In genomic region chr8:124294425-124294824, GRCm38 (mm10) we compare ENCODE assay signal across 10 mouse cellular contexts.
DNase-seq lines count a peak whose midpoint lies in the region; ATAC-seq and TF ChIP-seq lines count a peak whose summit lies in the region.
"Had no signal": no experiment of that assay in that cellular context is flagged by ENCODE, and none has a peak within 500 bp of the region (broad histone marks: within the 10 kb centered on the region; RNA-seq: fewer than 3 reads in every experiment).

No protein-coding gene starts in this region.

- peak overlapping the region; percentile 7; the same call in 1 of the 2 replicates for H3K27ac ChIP-seq in heart, adult 2 months
- H3K27ac ChIP-seq in midbrain, embryonic 12.5 days (replicated peaks), result peak overlapping the region; percentile 40
- no peak overlapping the region for H3K27ac ChIP-seq in midbrain, embryonic 13.5 days
- peak overlapping the region; percentile 64 for H3K27ac ChIP-seq in liver, embryonic 11.5 days (ENCODE audit: low read depth, low read length)
- peak overlapping the region; percentile 64 for H3K27ac ChIP-seq in stomach, embryonic 16.5 days (ENCODE audit: low read length)

- H3K4me2 ChIP-seq in midbrain, embryonic 12.5 days (replicated peaks), result no peak overlapping the region
- H3K4me2 ChIP-seq in midbrain, embryonic 13.5 days (replicated peaks), result no peak overlapping the region
- peak overlapping the region; percentile 44 for H3K4me2 ChIP-seq in liver, embryonic 11.5 days
- 0 out of 2 replicates have a peak overlapping the region, but pooled peaks have one; percentile 8 for H3K4me2 ChIP-seq in stomach, embryonic 16.5 days (ENCODE audit: low read depth, low read length)

- no peak for TF ChIP-seq EP300 in heart, adult 2 months (IDR thresholded peaks at IDR 0.05; ENCODE audit: insufficient read depth, low read depth, low read length)

- no peaks in the 10 kb centered on the region for H3K36me3 ChIP-seq in heart, adult 2 months (ENCODE audit: control insufficient read depth, insufficient read depth, low read length)
- peaks cover 8% of the 10 kb centered on the region; the same call in 1 of the 2 replicates for H3K36me3 ChIP-seq in midbrain, embryonic 12.5 days
- peaks cover 18% of the 10 kb centered on the region; the same call in 1 of the 2 replicates for H3K36me3 ChIP-seq in midbrain, embryonic 13.5 days
- no peaks in the 10 kb centered on the region for H3K36me3 ChIP-seq in liver, embryonic 11.5 days (ENCODE audit: control insufficient read depth, insufficient read depth, low read length)
- H3K36me3 ChIP-seq in stomach, embryonic 16.5 days (ENCODE audit: control insufficient read depth, insufficient read depth, low read length), result no peaks in the 10 kb centered on the region

- H3K79me2 ChIP-seq in heart, adult 2 months (replicated peaks; ENCODE audit: control insufficient read depth, insufficient read depth, low read length), result peaks cover 5% of the 10 kb centered on the region

- no peaks in the 10 kb centered on the region for H3K9me3 ChIP-seq in midbrain, embryonic 12.5 days
- H3K9me3 ChIP-seq in midbrain, embryonic 13.5 days, result no peaks in the 10 kb centered on the region
- no peaks in the 10 kb centered on the region for H3K9me3 ChIP-seq in liver, embryonic 11.5 days (ENCODE audit: control insufficient read depth, low read length)
- H3K9me3 ChIP-seq in stomach, embryonic 16.5 days (replicated peaks; ENCODE audit: control insufficient read depth, low read length), result no peaks in the 10 kb centered on the region

- no peak for TF ChIP-seq POLR2A in heart, adult 2 months (IDR thresholded peaks at IDR 0.05; ENCODE audit: insufficient read depth, low read depth, low read length)

- 28% methylated on average over 6 of the region's 6 CpGs for WGBS in heart, adult 2 months
- WGBS in midbrain, embryonic 12.5 days, result 83% methylated on average over 6 of the region's 6 CpGs
- WGBS in midbrain, embryonic 13.5 days, result 81% methylated on average over 6 of the region's 6 CpGs
- 27% methylated on average over 6 of the region's 6 CpGs for WGBS in liver, embryonic 11.5 days
- WGBS in stomach, embryonic 16.5 days, result 39% methylated on average over 6 of the region's 6 CpGs

- H3K4me1 ChIP-seq in heart, adult 2 months (ENCODE audit: control insufficient read depth, insufficient read depth, low read length), result peaks cover 7% of the 10 kb centered on the region
- H3K4me1 ChIP-seq in midbrain, embryonic 12.5 days, result peaks cover 16% of the 10 kb centered on the region
- peaks cover 39% of the 10 kb centered on the region for H3K4me1 ChIP-seq in midbrain, embryonic 13.5 days (replicated peaks)
- H3K4me1 ChIP-seq in liver, embryonic 11.5 days (replicated peaks; ENCODE audit: control insufficient read depth, insufficient read depth, low read length), result peaks cover 27% of the 10 kb centered on the region
- peaks cover 31% of the 10 kb centered on the region for H3K4me1 ChIP-seq in stomach, embryonic 16.5 days (ENCODE audit: control insufficient read depth, insufficient read depth, low read length)

- no peak for DNase-seq in heart, adult 2 months
- DNase-seq in heart, postnatal 36 days, result no peak
- no peak for DNase-seq in liver, embryonic 11.5 days (ENCODE audit: low spot score)
- DNase-seq in layer of hippocampus, adult 8-10 months (ENCODE audit: low spot score in 2 of 2), result no peak
- no peak for DNase-seq in frontal cortex, postnatal 10 days (ENCODE audit: low spot score in 2 of 2)
- DNase-seq: right cerebral cortex, postnatal 14 days had no signal

- intact Hi-C loops in heart, adult 2 months (cut with DNase I), result no loop called here
- intact Hi-C loops in heart, postnatal 36 days (cut with DNase I), result loop anchor here (5.0 kb wide), 1 partner anchor 53 kb away; no protein-coding TSS in a partner anchor

- no peak for ATAC-seq in midbrain, embryonic 12.5 days (ENCODE audit: low FRiP score, low read depth)
- ATAC-seq in midbrain, embryonic 13.5 days, result no peak
- peak; percentile 60 for ATAC-seq in liver, embryonic 11.5 days (replicated peaks; ENCODE audit: low FRiP score)
- ATAC-seq in stomach, embryonic 16.5 days (ENCODE audit: insufficient read depth, low FRiP score), result no peak
- ATAC-seq: midbrain, embryonic 16.5 days had no signal

- H3K27me3 ChIP-seq in heart, adult 2 months (ENCODE audit: control insufficient read depth, insufficient read depth, low read length), result no peaks in the 10 kb centered on the region
- no peaks in the 10 kb centered on the region for H3K27me3 ChIP-seq in midbrain, embryonic 12.5 days
- no peaks in the 10 kb centered on the region for H3K27me3 ChIP-seq in midbrain, embryonic 13.5 days
- H3K27me3 ChIP-seq in liver, embryonic 11.5 days (replicated peaks; ENCODE audit: control insufficient read depth, insufficient read depth, low read length), result no peaks in the 10 kb centered on the region
- H3K27me3 ChIP-seq in stomach, embryonic 16.5 days (ENCODE audit: control insufficient read depth, insufficient read depth, low read length), result no peaks in the 10 kb centered on the region

- TF ChIP-seq CTCF in heart, adult 2 months (IDR thresholded peaks at IDR 0.05), result no peak

- H3K9ac ChIP-seq in heart, adult 2 months (ENCODE audit: low read depth, low read length), result no peak overlapping the region
- H3K9ac ChIP-seq in midbrain, embryonic 12.5 days (replicated peaks), result no peak overlapping the region
- H3K9ac ChIP-seq in midbrain, embryonic 13.5 days (replicated peaks), result no peak overlapping the region
- H3K9ac ChIP-seq in liver, embryonic 11.5 days (ENCODE audit: low read depth, low read length), result no peak overlapping the region
- H3K9ac ChIP-seq in stomach, embryonic 16.5 days (ENCODE audit: low read length), result no peak overlapping the region

- H3K4me3 ChIP-seq in heart, adult 2 months, result no peak overlapping the region
- H3K4me3 ChIP-seq in midbrain, embryonic 12.5 days, result no peak overlapping the region
- no peak overlapping the region for H3K4me3 ChIP-seq in midbrain, embryonic 13.5 days (replicated peaks)
- no peak overlapping the region for H3K4me3 ChIP-seq in liver, embryonic 11.5 days (ENCODE audit: low read depth, low read length)
- no peak overlapping the region for H3K4me3 ChIP-seq in stomach, embryonic 16.5 days (replicated peaks; ENCODE audit: low read length)

Comparison
In these comparisons a context has a peak if more than half of its experiments do, and no peak if none do; other contexts are left out.
1. H3K4me2 ChIP-seq: peak in liver, embryonic 11.5 days (single experiment) and stomach, embryonic 16.5 days (single experiment); none in midbrain, embryonic 12.5 days (single experiment) and midbrain, embryonic 13.5 days (single experiment).